Mouse (Mus musculus) olfactory bulb, adult 2 months (tissue): ENCODE data around the gene 4931428F04Rik. TPM values are rescaled to one million over a fixed set of nuclear protein-coding genes. Genes with fewer than 3 reads are reported as not detected.

Experiments
- H3K27ac ChIP-seq: fragments of 200-500 bp; 2 replicates; pipeline ENCODE4 v1.5.1; 2012; ENCODE audit warnings: low read depth, low read length; ENCODE audit not compliant: insufficient read depth
- H3K4me1 ChIP-seq: fragments of 200-500 bp; 2 replicates; pipeline ENCODE4 v1.6.1; 2012; ENCODE audit warnings: low read length; ENCODE audit not compliant: control insufficient read depth, insufficient read depth
- H3K4me3 ChIP-seq: fragments of 200-500 bp; 2 replicates; pipeline ENCODE4 v1.5.1; 2012; ENCODE audit warnings: mild to moderate bottlenecking, low read depth, low read length, moderate library complexity; ENCODE audit not compliant: insufficient read depth
- CTCF ChIP-seq: fragments of 200-500 bp; IDR thresholded peaks from 2 replicates; pipeline ENCODE4 v1.5.1; 2012; ENCODE audit warnings: low read depth, mild to moderate bottlenecking, low read length, moderate library complexity; ENCODE audit not compliant: insufficient read depth
- POLR2A ChIP-seq: fragments of 200-500 bp; IDR thresholded peaks from 2 replicates; pipeline ENCODE4 v1.6.1; 2012; ENCODE audit warnings: mild to moderate bottlenecking, low read depth, low read length, moderate library complexity; ENCODE audit not compliant: insufficient read depth
- WGBS: fragments of 180-500 bp; shearing (Covaris S2); methylation state at CpG from one replicate; pipeline ENCODE4 v1.1.7; 2018; 5-methylcytosine and 5-hydroxymethylcytosine counted together
- polyA plus RNA-seq: library from polyadenylated mRNA; stranded (reverse); fragments of >200 nt; gene quantifications from 2 replicates; pipeline ENCODE4 v1.2.4, GENCODE M21; 2012; ENCODE audit warnings: low replicate concordance; ENCODE audit not compliant: missing spikeins, insufficient read depth, insufficient read length

The 4931428F04Rik gene
- polyA plus RNA-seq, 1 experiment, result not detected

GRCm38 (mm10) chr8:105258911-105259720 lies 30.5 kb downstream of the 4931428F04Rik start:
- Histone ChIP-seq H3K4me1 (peaks cover 27% of the 10 kb centered on the region), H3K27ac (no peak overlapping the region), H3K4me3 (peak overlapping the region; percentile 51)
- TF ChIP-seq POLR2A (no peak), CTCF (no peak)
- WGBS, result 10% methylated on average over 55 of the region's 55 CpGs

GRCm38 (mm10) chr8:105257318-105258114 lies 32.1 kb downstream of the 4931428F04Rik start:
- Histone ChIP-seq H3K27ac (no peak overlapping the region), H3K4me1 (peaks cover 31% of the 10 kb centered on the region), H3K4me3 (no peak overlapping the region)
- no peak for TF ChIP-seq CTCF
- TF ChIP-seq POLR2A, result no peak
- WGBS, result 81% methylated on average over 7 of the region's 7 CpGs

GRCm38 (mm10) chr8:105254966-105255350 lies 34.7 kb downstream of the 4931428F04Rik start, which contains the start of gene B3gnt9:
TSS of gene B3gnt9 (minus strand) at chr8:105255153.
- H3K4me1 ChIP-seq, result peaks cover 30% of the 10 kb centered on the region
- TF ChIP-seq CTCF, result no peak
- no peak for TF ChIP-seq POLR2A
- WGBS, result 2% methylated on average over 14 of the region's 14 CpGs
- H3K27ac ChIP-seq, result no peak within 1 kb of the TSS
- H3K4me3 ChIP-seq, result peak within 1 kb of the TSS; percentile 59

GRCm38 (mm10) chr8:105254152-105254965 lies 35.3 kb downstream of the 4931428F04Rik start:
- under 1% methylated on average over 74 of the region's 74 CpGs for WGBS
- Histone ChIP-seq H3K4me3 (peak overlapping the region; percentile 59), H3K27ac (no peak overlapping the region), H3K4me1 (peaks cover 25% of the 10 kb centered on the region)
- TF ChIP-seq POLR2A, result no peak
- peak; percentile 66 for TF ChIP-seq CTCF

GRCm38 (mm10) chr8:105253766-105254151 lies 35.9 kb downstream of the 4931428F04Rik start:
- Histone ChIP-seq H3K4me1 (peaks cover 19% of the 10 kb centered on the region), H3K27ac (no peak overlapping the region), H3K4me3 (peak overlapping the region; percentile 59; the same call in 1 of the 2 replicates)
- WGBS, result 33% methylated on average over 20 of the region's 20 CpGs
- TF ChIP-seq CTCF, result no peak
- TF ChIP-seq POLR2A, result no peak

GRCm38 (mm10) chr8:105252680-105253537 lies 36.8 kb downstream of the 4931428F04Rik start:
- TF ChIP-seq POLR2A (no peak), CTCF (no peak)
- 88% methylated on average over 10 of the region's 10 CpGs for WGBS
- no peak overlapping the region for H3K27ac ChIP-seq
- no peak overlapping the region for H3K4me3 ChIP-seq
- H3K4me1 ChIP-seq, result peaks cover 15% of the 10 kb centered on the region

- Histone ChIP-seq H3K4me1 (peaks cover 15% of the 10 kb centered on the region), H3K27ac (no peak overlapping the region), H3K4me3 (no peak overlapping the region)
- TF ChIP-seq POLR2A, result no peak
- TF ChIP-seq CTCF, result no peak
- 95% methylated on average over 6 of the region's 6 CpGs for WGBS
These were observed 37.7 kb downstream of the 4931428F04Rik start for GRCm38 (mm10) chr8:105251954-105252353.

- no peaks in the 10 kb centered on the region for H3K4me1 ChIP-seq
- H3K4me3 ChIP-seq, result no peak overlapping the region
- 97% methylated on average over 7 of the region's 7 CpGs for WGBS
- TF ChIP-seq CTCF (no peak), POLR2A (no peak)
- no peak overlapping the region for H3K27ac ChIP-seq
These were observed 48.6 kb downstream of the 4931428F04Rik start for GRCm38 (mm10) chr8:105241016-105241415.
